Mouse (Mus musculus): ENCODE data around the gene Enthd1. TPM values are rescaled to one million over a fixed set of nuclear protein-coding genes. Genes with fewer than 3 reads are reported as not detected.

Enthd1 gene
- polyA plus RNA-seq, 1 experiment: 0.09 TPM

GRCm38 (mm10) chr15:80545430-80545829, 19.5 kb downstream of the Enthd1 start:
- no peak overlapping the region for H3K27ac ChIP-seq (ENCODE audit: control insufficient read depth, insufficient read depth, low read length)
- TF ChIP-seq CTCF (IDR thresholded peaks at IDR 0.05; ENCODE audit: borderline replicate concordance, control insufficient read depth, extremely low read depth, insufficient read depth, low read length, poor library complexity) (no peak), POLR2A (IDR thresholded peaks at IDR 0.05; ENCODE audit: control insufficient read depth, extremely low read depth, insufficient read depth, low read length, poor library complexity) (no peak)
- no peak overlapping the region for H3K4me3 ChIP-seq (ENCODE audit: control insufficient read depth, insufficient read depth, low read length)
- peaks cover 19% of the 10 kb centered on the region for H3K4me1 ChIP-seq (replicated peaks; ENCODE audit: control insufficient read depth, insufficient read depth, low read length)
- no peak for DNase-seq
- no peaks in the 10 kb centered on the region for H3K27me3 ChIP-seq (ENCODE audit: control insufficient read depth, insufficient read depth, low read length)
- no peaks in the 10 kb centered on the region for H3K36me3 ChIP-seq (ENCODE audit: control insufficient read depth, insufficient read depth, low read length)
- WGBS: 94% methylated on average over 6 of the region's 6 CpGs

- WGBS: 20% methylated on average over 3 of the region's 3 CpGs
- DNase-seq: no peak
- Histone ChIP-seq H3K4me1 (replicated peaks; ENCODE audit: control insufficient read depth, insufficient read depth, low read length) (peaks cover 28% of the 10 kb centered on the region), H3K27me3 (ENCODE audit: control insufficient read depth, insufficient read depth, low read length) (no peaks in the 10 kb centered on the region), H3K27ac (ENCODE audit: control insufficient read depth, insufficient read depth, low read length) (peak overlapping the region; percentile 62; the same call in 1 of the 2 replicates), H3K36me3 (ENCODE audit: control insufficient read depth, insufficient read depth, low read length) (no peaks in the 10 kb centered on the region), H3K4me3 (ENCODE audit: control insufficient read depth, insufficient read depth, low read length) (no peak overlapping the region)
- TF ChIP-seq POLR2A (IDR thresholded peaks at IDR 0.05; ENCODE audit: control insufficient read depth, extremely low read depth, insufficient read depth, low read length, poor library complexity) (no peak), CTCF (IDR thresholded peaks at IDR 0.05; ENCODE audit: borderline replicate concordance, control insufficient read depth, extremely low read depth, insufficient read depth, low read length, poor library complexity) (no peak)
These were observed 20.8 kb downstream of the Enthd1 start for GRCm38 (mm10) chr15:80544115-80544514.

- TF ChIP-seq CTCF (IDR thresholded peaks at IDR 0.05; ENCODE audit: borderline replicate concordance, control insufficient read depth, extremely low read depth, insufficient read depth, low read length, poor library complexity) (no peak), POLR2A (IDR thresholded peaks at IDR 0.05; ENCODE audit: control insufficient read depth, extremely low read depth, insufficient read depth, low read length, poor library complexity) (peak; percentile 29; the same call in 1 of the 2 replicates)
- Histone ChIP-seq H3K4me3 (ENCODE audit: control insufficient read depth, insufficient read depth, low read length) (no peak overlapping the region), H3K27me3 (ENCODE audit: control insufficient read depth, insufficient read depth, low read length) (no peaks in the 10 kb centered on the region), H3K4me1 (replicated peaks; ENCODE audit: control insufficient read depth, insufficient read depth, low read length) (peaks cover 56% of the 10 kb centered on the region), H3K36me3 (ENCODE audit: control insufficient read depth, insufficient read depth, low read length) (no peaks in the 10 kb centered on the region), H3K27ac (ENCODE audit: control insufficient read depth, insufficient read depth, low read length) (peak overlapping the region; percentile 99)
- peak; percentile 77 for DNase-seq
- WGBS: 20% methylated on average over 7 of the region's 7 CpGs
These were observed 26.1 kb downstream of the Enthd1 start for GRCm38 (mm10) chr15:80538671-80539340.

- 9% methylated on average over 2 of the region's 2 CpGs for WGBS
- H3K27ac ChIP-seq (ENCODE audit: control insufficient read depth, insufficient read depth, low read length): peak overlapping the region; percentile 93
- DNase-seq: no peak
These were observed 26.9 kb downstream of the Enthd1 start for GRCm38 (mm10) chr15:80538075-80538474.

GRCm38 (mm10) chr15:80536051-80536450, 28.9 kb downstream of the Enthd1 start:
- no peaks in the 10 kb centered on the region for H3K36me3 ChIP-seq (ENCODE audit: control insufficient read depth, insufficient read depth, low read length)
- WGBS: 81% methylated on average over 2 of the region's 2 CpGs
- H3K27me3 ChIP-seq (ENCODE audit: control insufficient read depth, insufficient read depth, low read length): no peaks in the 10 kb centered on the region
- H3K4me1 ChIP-seq (replicated peaks; ENCODE audit: control insufficient read depth, insufficient read depth, low read length): peaks cover 63% of the 10 kb centered on the region
- no peak for DNase-seq
- peak overlapping the region; percentile 73 for H3K27ac ChIP-seq (ENCODE audit: control insufficient read depth, insufficient read depth, low read length)
- TF ChIP-seq CTCF (IDR thresholded peaks at IDR 0.05; ENCODE audit: borderline replicate concordance, control insufficient read depth, extremely low read depth, insufficient read depth, low read length, poor library complexity) (no peak), POLR2A (IDR thresholded peaks at IDR 0.05; ENCODE audit: control insufficient read depth, extremely low read depth, insufficient read depth, low read length, poor library complexity) (no peak)
- no peak overlapping the region for H3K4me3 ChIP-seq (ENCODE audit: control insufficient read depth, insufficient read depth, low read length)

More at GRCm38 (mm10) chr15:80538075-80538474, 26.9 kb downstream of the Enthd1 start:
- no peaks in the 10 kb centered on the region for H3K27me3 ChIP-seq (ENCODE audit: control insufficient read depth, insufficient read depth, low read length)
- TF ChIP-seq CTCF (IDR thresholded peaks at IDR 0.05; ENCODE audit: borderline replicate concordance, control insufficient read depth, extremely low read depth, insufficient read depth, low read length, poor library complexity) (no peak), POLR2A (IDR thresholded peaks at IDR 0.05; ENCODE audit: control insufficient read depth, extremely low read depth, insufficient read depth, low read length, poor library complexity) (no peak)
- H3K36me3 ChIP-seq (ENCODE audit: control insufficient read depth, insufficient read depth, low read length): no peaks in the 10 kb centered on the region
- peaks cover 61% of the 10 kb centered on the region for H3K4me1 ChIP-seq (replicated peaks; ENCODE audit: control insufficient read depth, insufficient read depth, low read length)
- no peak overlapping the region for H3K4me3 ChIP-seq (ENCODE audit: control insufficient read depth, insufficient read depth, low read length)

GRCm38 (mm10) chr15:80533274-80533673, 31.7 kb downstream of the Enthd1 start:
- no peak for TF ChIP-seq POLR2A (IDR thresholded peaks at IDR 0.05; ENCODE audit: control insufficient read depth, extremely low read depth, insufficient read depth, low read length, poor library complexity)
- no peak for TF ChIP-seq CTCF (IDR thresholded peaks at IDR 0.05; ENCODE audit: borderline replicate concordance, control insufficient read depth, extremely low read depth, insufficient read depth, low read length, poor library complexity)
- Histone ChIP-seq H3K4me1 (replicated peaks; ENCODE audit: control insufficient read depth, insufficient read depth, low read length) (peaks cover 58% of the 10 kb centered on the region), H3K36me3 (ENCODE audit: control insufficient read depth, insufficient read depth, low read length) (no peaks in the 10 kb centered on the region), H3K27ac (ENCODE audit: control insufficient read depth, insufficient read depth, low read length) (no peak overlapping the region), H3K27me3 (ENCODE audit: control insufficient read depth, insufficient read depth, low read length) (no peaks in the 10 kb centered on the region), H3K4me3 (ENCODE audit: control insufficient read depth, insufficient read depth, low read length) (no peak overlapping the region)
- no peak for DNase-seq
- 91% methylated on average over 6 of the region's 6 CpGs for WGBS
